Mouse (Mus musculus) liver, embryonic 14.5 days (tissue): ENCODE data around the gene Tmem199.

Experiments
- CTCF ChIP-seq: IDR thresholded peaks from 2 replicates; pipeline ENCODE4 v1.5.1; 2016; ENCODE audit warnings: antibody characterized with exemption, low read depth, control low read depth
- EP300 ChIP-seq: IDR thresholded peaks from 2 replicates; pipeline ENCODE4 v1.6.1; 2016; ENCODE audit warnings: antibody characterized with exemption, low read depth

DNA sequence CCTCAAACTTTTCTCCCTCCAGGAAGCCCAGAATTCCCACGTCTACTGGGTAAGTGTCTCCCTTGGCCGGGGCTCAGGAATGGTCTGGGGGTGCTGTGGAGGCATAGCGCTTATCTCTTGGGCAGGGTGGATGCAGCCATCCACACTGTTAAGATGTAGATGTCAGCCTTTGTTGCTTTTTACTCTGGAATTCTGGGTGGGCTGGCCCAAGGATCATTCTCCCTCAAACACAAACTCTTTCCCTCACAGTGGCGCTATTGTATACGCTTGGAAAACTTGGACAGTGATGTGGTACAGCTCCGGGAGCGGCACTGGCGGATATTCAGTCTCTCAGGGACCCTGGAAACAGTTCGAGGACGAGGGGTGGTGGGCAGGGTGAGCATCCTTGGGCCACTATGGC is 7.0 kb upstream of the Tmem199 start:
- TF ChIP-seq CTCF: no peak
- TF ChIP-seq EP300: no peak
